Mouse (Mus musculus) embryonic fibroblast, embryonic 13.5 days (primary cell): ENCODE data around the gene Foxf2. TPM values are rescaled to one million over a fixed set of nuclear protein-coding genes. Genes with fewer than 3 reads are reported as not detected.

ENCODE experiments used
- H3K27ac ChIP-seq: 2 replicates; pipeline ENCODE4 v1.5.1; 2012; ENCODE audit warnings: low read length, control low read depth, inconsistent platforms; ENCODE audit not compliant: insufficient read depth
- H3K4me1 ChIP-seq: 2 replicates; pipeline ENCODE4 v1.6.1; 2011; ENCODE audit warnings: low read length; ENCODE audit not compliant: control insufficient read depth, insufficient read depth
- H3K4me3 ChIP-seq: 2 replicates; pipeline ENCODE4 v1.5.1; 2011; ENCODE audit warnings: mild to moderate bottlenecking, control low read depth, low read length; ENCODE audit not compliant: insufficient read depth
- CTCF ChIP-seq: IDR thresholded peaks from 2 replicates; pipeline ENCODE4 v1.5.1; 2011; ENCODE audit warnings: mild to moderate bottlenecking, control low read depth, low read length, moderate library complexity, borderline replicate concordance; ENCODE audit not compliant: insufficient read depth
- POLR2A ChIP-seq: IDR thresholded peaks from 2 replicates; pipeline ENCODE4 v1.6.1; 2011; ENCODE audit warnings: low read depth, mild to moderate bottlenecking, control low read depth, low read length, moderate library complexity
- polyA plus RNA-seq: library from polyadenylated mRNA; stranded (reverse); fragments of >200 nt; gene quantifications from 2 replicates; pipeline ENCODE4 v1.2.4, GENCODE M21; 2011; ENCODE audit warnings: low read depth; ENCODE audit not compliant: missing spikeins, insufficient read length

Foxf2 gene
- polyA plus RNA-seq, 1 experiment, result 1.4 TPM

DNA sequence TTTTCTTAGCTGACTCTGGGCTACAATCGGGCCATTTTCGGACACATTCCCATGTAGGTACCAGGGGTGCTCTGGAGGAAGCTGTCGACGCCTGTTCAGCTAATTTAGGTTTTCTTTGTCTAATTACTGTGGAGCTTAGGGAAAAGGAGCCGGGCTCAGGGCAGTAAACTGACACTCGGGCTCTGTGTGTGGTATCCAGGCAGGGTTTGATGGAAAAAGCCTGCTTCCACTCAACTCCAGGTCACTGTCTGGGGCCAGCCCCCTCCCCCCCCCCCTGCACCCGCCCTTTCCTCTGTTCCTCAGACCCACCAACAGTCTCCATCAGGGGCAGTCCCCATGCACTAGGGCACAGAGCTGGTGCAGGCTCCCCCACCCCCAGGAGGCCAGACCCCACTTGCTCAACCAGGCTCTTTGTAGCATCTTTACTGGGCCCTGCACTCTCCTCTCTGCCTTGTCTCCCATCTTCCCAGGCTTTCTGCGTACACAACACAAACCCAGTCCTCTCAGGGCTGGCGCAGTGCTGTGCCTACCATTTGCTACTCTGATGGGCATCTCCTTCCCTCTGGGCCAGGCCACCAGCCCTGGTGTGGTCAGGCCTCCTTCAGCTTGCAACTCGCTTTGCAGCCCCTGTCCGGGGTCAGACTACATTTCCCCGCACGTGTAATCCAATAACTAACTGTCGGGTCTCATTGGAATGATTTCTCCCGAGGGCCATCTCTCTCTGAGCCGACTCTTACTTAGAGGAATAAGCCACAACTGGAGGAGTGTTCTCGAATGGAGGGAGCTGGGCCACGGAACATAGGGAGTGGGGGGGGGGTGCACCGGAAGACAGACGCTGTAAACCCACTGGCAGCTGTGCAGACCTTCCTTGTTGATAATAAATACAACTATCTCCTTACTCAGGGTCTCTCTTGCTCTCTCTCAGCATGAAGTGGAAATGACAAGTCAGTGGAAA lies 1.4 kb upstream of the Foxf2 start:
- H3K4me3 ChIP-seq, result no peak overlapping the region
- no peaks in the 10 kb centered on the region for H3K4me1 ChIP-seq
- no peak overlapping the region for H3K27ac ChIP-seq
- TF ChIP-seq POLR2A, result no peak

DNA sequence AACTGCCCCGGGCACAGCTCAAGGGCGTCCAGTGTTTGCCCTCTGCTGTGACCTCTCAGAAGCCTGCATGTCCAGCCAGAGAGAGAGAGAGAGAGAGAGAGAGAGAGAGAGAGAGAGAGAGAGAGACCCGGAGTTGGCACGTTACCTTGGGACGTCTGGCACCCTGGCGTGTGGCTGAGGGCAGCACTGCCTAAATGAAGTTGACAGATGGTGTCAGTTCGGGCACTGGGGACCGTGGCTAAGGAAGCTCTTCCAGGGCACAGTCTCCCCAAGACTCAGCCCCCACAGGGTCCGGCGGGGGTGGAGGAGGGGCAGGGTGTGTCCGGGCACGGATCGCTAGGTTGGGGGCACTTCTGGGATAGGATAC lies 667 bp upstream of the Foxf2 start:
- Histone ChIP-seq H3K4me1 (no peaks in the 10 kb centered on the region), H3K4me3 (peak overlapping the region; percentile 32), H3K27ac (no peak overlapping the region)
- no peak for TF ChIP-seq POLR2A
- no peak for TF ChIP-seq CTCF

DNA sequence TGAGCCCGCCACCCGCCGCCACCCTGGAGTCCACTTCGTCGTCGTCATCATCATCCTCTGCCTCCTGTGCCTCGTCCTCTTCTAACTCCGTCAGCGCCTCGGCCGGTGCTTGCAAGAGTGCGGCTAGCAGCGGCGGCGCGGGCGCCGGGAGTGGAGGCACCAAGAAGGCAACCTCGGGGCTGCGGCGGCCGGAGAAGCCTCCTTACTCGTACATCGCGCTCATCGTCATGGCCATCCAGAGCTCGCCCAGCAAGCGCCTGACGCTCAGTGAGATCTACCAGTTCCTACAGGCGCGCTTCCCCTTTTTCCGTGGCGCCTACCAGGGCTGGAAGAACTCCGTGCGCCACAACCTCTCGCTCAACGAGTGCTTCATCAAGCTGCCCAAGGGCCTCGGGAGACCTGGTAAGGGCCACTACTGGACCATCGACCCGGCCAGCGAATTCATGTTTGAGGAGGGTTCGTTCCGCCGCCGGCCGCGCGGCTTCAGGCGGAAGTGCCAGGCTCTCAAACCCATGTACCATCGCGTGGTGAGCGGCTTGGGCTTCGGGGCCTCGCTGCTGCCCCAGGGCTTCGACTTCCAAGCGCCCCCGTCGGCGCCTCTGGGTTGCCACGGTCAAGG lies 676 bp downstream of the Foxf2 start:
- H3K27ac ChIP-seq, result no peak overlapping the region
- H3K4me3 ChIP-seq, result peak overlapping the region; percentile 44
- no peaks in the 10 kb centered on the region for H3K4me1 ChIP-seq
- TF ChIP-seq POLR2A, result no peak
- no peak for TF ChIP-seq CTCF

DNA sequence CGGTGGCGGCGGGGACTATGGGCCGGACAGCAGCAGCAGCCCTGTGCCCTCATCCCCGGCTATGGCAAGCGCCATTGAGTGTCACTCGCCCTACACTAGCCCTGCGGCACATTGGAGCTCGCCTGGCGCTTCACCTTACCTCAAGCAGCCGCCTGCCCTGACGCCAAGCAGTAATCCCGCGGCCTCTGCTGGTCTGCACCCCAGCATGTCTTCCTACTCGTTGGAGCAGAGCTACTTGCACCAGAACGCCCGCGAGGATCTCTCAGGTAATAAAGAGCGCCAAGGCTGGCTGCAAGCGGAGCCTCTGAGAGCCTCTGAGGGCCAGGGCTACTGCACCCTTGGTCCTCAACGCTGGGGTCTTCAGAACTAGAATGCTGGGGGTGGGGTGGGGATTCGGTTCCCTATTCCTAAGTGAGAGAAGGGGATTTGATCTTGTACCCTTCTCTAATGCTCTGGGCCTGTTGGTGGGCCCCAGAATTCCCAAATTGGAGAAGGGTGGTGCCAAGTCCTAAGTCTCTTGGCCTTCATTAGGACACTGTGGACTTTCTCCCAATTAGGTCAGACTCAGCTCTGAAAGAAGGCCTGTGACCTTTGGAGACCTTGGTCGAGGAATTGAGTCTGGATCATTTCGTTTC lies 1.5 kb downstream of the Foxf2 start:
- Histone ChIP-seq H3K27ac (no peak overlapping the region), H3K4me1 (no peaks in the 10 kb centered on the region), H3K4me3 (peak overlapping the region; percentile 44)
- TF ChIP-seq CTCF, result no peak
- no peak for TF ChIP-seq POLR2A

DNA sequence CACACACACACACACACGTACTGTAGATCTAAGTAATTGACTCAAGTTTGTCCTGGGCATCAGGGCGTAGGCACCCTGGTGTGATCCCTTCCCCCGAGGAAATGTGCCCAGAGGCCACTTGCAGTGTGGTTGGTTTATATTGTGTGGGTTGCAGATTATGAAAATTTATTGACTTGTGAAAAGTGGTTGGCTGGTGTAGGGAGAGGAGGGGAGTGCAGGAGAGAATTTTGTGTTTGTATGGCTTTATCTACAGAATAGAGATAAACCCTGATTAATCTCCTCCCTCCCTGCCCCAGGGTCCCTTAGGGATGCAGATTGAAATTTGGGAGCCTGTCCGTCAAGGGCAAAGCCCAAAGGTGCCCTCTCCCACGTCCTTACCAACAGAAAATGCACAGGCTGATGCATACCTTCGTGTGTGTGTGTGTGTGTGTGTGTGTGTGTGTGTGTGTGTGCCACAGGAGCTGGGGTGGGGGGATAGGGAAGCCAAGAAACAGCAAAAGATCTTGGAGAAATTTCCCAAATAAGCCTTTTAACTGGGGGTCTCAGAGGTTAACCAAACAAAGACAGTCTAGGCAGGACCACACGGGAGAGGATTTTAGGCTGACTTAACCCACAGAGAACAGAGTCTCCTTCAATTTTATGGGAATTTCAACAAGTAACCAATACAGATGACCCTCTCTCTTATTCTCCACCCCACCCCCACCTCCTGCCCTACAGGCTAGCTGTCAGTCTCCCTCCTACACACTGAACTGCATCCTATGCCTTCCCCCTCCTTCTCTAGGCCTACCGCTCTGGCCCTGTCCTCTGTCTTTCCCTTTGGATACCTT lies 2.5 kb downstream of the Foxf2 start:
- H3K4me3 ChIP-seq, result peak overlapping the region; percentile 44

DNA sequence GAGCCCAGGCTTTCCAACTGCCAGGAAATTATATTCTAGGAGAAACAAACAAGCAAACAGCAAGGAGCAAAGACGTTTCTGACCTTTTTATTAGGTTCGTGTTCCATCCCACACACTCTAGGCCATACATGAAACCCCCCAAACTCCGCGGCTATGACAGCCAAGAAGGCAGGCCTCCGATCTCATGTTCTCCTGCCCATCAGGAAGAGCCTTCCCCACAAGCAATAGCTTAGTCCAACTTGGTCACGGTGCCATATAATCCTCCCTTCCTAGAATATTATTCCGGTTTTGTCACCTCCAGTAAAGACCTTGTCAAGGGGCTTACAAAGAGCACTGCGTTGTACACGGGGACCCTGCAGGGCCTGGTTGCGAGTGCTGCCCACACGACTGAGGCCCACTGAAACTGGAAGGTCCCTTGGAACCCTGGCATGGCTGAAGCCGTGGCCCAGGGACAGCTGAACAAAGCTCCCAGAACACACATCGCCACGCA lies 3.1 kb downstream of the Foxf2 start:
- TF ChIP-seq POLR2A, result no peak
- TF ChIP-seq CTCF, result no peak
- no peaks in the 10 kb centered on the region for H3K4me1 ChIP-seq
- H3K4me3 ChIP-seq, result peak overlapping the region; percentile 27
- H3K27ac ChIP-seq, result no peak overlapping the region

More for the DNA sequence above, 2.5 kb downstream of the Foxf2 start:
- no peak overlapping the region for H3K27ac ChIP-seq
- no peaks in the 10 kb centered on the region for H3K4me1 ChIP-seq
- TF ChIP-seq CTCF (no peak), POLR2A (no peak)

DNA sequence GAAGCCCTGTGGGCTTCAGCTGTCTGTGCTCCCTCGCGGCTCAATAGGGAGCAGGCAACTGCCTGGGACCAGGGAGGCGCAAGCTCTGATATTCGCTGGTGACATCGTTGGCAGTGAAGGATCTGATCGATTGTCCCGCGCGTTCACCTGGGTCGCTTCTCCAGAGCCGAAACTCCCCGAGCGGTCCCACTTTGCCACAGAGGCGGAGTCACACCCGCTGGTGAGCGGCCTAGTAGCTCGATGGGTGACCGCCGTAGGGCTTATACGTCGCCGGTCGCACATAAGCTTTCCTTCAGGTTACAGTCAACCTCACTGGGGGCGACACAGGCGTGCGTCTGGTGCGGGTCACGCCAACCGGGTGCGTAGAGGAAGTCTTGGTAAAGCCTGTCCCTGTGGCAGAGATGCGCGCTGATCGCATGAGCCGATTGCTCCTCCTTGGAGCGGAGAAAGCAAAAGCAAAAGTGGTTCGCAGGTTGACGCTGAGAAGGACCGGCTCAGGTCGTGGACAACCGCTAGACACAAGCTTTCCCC lies 3.8 kb downstream of the Foxf2 start:
- no peak for TF ChIP-seq CTCF
- TF ChIP-seq POLR2A, result no peak
- no peak overlapping the region for H3K27ac ChIP-seq
- peak overlapping the region; percentile 27 for H3K4me3 ChIP-seq
- no peaks in the 10 kb centered on the region for H3K4me1 ChIP-seq

DNA sequence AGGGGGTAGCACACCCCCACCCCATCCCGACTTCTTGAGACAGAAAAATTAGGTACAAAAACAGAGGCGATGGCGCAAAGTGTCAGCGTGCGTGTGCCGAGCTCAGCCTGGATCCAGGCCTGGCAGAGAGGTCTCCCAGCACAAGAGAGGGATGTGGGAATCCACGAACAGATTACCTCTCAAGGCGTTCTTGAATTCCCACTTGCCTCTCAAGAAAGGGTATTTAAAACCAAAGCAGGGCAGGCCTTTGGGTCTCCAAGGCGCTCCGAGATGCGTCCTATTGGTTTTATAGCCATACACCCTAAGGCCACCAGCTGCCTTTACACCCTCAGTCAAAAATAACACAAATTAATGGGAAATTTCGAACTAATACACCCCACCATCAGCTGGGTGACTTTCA lies 4.4 kb downstream of the Foxf2 start:
- no peak for TF ChIP-seq CTCF
- TF ChIP-seq POLR2A, result no peak
- H3K4me3 ChIP-seq, result peak overlapping the region; percentile 27; the same call in 1 of the 2 replicates
- H3K27ac ChIP-seq, result no peak overlapping the region
- no peaks in the 10 kb centered on the region for H3K4me1 ChIP-seq

DNA sequence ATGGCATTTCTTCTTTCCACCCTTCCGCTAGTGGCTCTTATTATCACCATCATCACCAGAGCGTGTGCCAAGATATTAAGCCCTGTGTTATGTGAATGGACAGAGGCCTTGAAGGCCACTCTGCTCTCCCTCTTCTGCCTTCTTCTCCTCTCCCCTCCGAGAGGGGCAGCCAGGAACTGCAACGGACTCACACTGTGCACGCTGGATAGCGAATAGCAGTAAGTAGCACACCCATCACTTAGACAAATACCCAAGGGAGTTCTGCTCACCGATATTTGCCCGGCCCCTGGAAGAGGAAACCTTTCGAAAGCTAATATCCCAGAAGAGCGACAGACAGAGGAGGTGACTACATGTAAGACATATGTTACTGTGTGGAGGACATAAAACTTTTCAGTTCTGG lies 4.9 kb downstream of the Foxf2 start:
- H3K27ac ChIP-seq, result no peak overlapping the region
- no peak overlapping the region for H3K4me3 ChIP-seq
- TF ChIP-seq CTCF, result no peak
- no peak for TF ChIP-seq POLR2A
- H3K4me1 ChIP-seq, result no peaks in the 10 kb centered on the region
